Comparison of ENCODE assay signal across 13 mouse cellular contexts in genomic region chr6:40890973-40891372, GRCm38 (mm10). TPM values are rescaled to one million over a fixed set of nuclear protein-coding genes. Genes with fewer than 3 reads are reported as not detected.
A peak's percentile ranks its signal among the peaks of the same experiment; 100 is the strongest.
DNase-seq lines count a peak whose midpoint lies in the region; ATAC-seq and TF ChIP-seq lines count a peak whose summit lies in the region.
"Had no signal": no experiment of that assay in that cellular context is flagged by ENCODE, and none has a peak within 500 bp of the region (broad histone marks: within the 10 kb centered on the region; RNA-seq: fewer than 3 reads in every experiment).

No protein-coding gene starts in this region.

- 11% methylated on average over 1 of the region's 1 CpGs for WGBS in liver, embryonic 15.5 days (ENCODE audit: insufficient replicate concordance)
- 2% methylated on average over 1 of the region's 1 CpGs for WGBS in thymus, adult 2 months
- 69% methylated on average over 1 of the region's 1 CpGs for WGBS in forebrain, embryonic 16.5 days
- WGBS in neural tube, embryonic 15.5 days, result 68% methylated on average over 1 of the region's 1 CpGs

- peak overlapping the region; percentile 65 for H3K27ac ChIP-seq in liver, embryonic 15.5 days (replicated peaks)
- peak overlapping the region; percentile 77; the same call in 1 of the 2 replicates for H3K27ac ChIP-seq in thymus, adult 2 months (ENCODE audit: control insufficient read depth, insufficient read depth, low read length)
- no peak overlapping the region for H3K27ac ChIP-seq in forebrain, embryonic 16.5 days (ENCODE audit: low read length)
- no peak overlapping the region for H3K27ac ChIP-seq in neural tube, embryonic 15.5 days (replicated peaks)

- H3K9me3 ChIP-seq in liver, embryonic 15.5 days (replicated peaks), result no peaks in the 10 kb centered on the region
- no peaks in the 10 kb centered on the region for H3K9me3 ChIP-seq in forebrain, embryonic 16.5 days (ENCODE audit: control insufficient read depth, low read length)
- no peaks in the 10 kb centered on the region for H3K9me3 ChIP-seq in neural tube, embryonic 15.5 days (replicated peaks)

- DNase-seq in CD8-positive naive resting alpha-beta T cell, adult 2 months (ENCODE audit: low read depth in 2 of 2, low spot score in 2 of 2), result peak; percentile 28 to 37
- DNase-seq in c-Kit-positive CD71-negative TER-119-negative erythroid progenitor cells, embryonic 14.5 days (ENCODE audit: low read depth), result peak; percentile 59
- peak; percentile 16 for DNase-seq in thymus, adult 2 months
- DNase-seq in kidney, postnatal 14 days, result no peak
- DNase-seq: adrenal gland, adult 2 months; gastrocnemius, postnatal 14 days; heart, postnatal 10 days; lung, postnatal 10 days had no signal

- no peak overlapping the region for H3K9ac ChIP-seq in liver, embryonic 15.5 days
- H3K9ac ChIP-seq in forebrain, embryonic 16.5 days (replicated peaks; ENCODE audit: low read depth, low read length), result no peak overlapping the region
- no peak overlapping the region for H3K9ac ChIP-seq in neural tube, embryonic 15.5 days (replicated peaks)

- 0 out of 2 replicates have a peak, but pooled peaks cover 2% of the 10 kb centered on the region for H3K4me1 ChIP-seq in liver, embryonic 15.5 days (replicated peaks)
- H3K4me1 ChIP-seq in thymus, adult 2 months (replicated peaks; ENCODE audit: control insufficient read depth, insufficient read depth, low read length), result peaks cover 10% of the 10 kb centered on the region
- H3K4me1 ChIP-seq in forebrain, embryonic 16.5 days (replicated peaks; ENCODE audit: control insufficient read depth, insufficient read depth, low read length), result no peaks in the 10 kb centered on the region
- H3K4me1 ChIP-seq in neural tube, embryonic 15.5 days, result no peaks in the 10 kb centered on the region

- H3K27me3 ChIP-seq in liver, embryonic 15.5 days, result no peaks in the 10 kb centered on the region
- H3K27me3 ChIP-seq in thymus, adult 2 months (ENCODE audit: control insufficient read depth, insufficient read depth, low read length), result no peaks in the 10 kb centered on the region
- H3K27me3 ChIP-seq in forebrain, embryonic 16.5 days (replicated peaks; ENCODE audit: control insufficient read depth, insufficient read depth, low read length), result no peaks in the 10 kb centered on the region
- H3K27me3 ChIP-seq in neural tube, embryonic 15.5 days (replicated peaks), result no peaks in the 10 kb centered on the region

- no peaks in the 10 kb centered on the region for H3K36me3 ChIP-seq in liver, embryonic 15.5 days (replicated peaks)
- no peaks in the 10 kb centered on the region for H3K36me3 ChIP-seq in thymus, adult 2 months (ENCODE audit: control insufficient read depth, insufficient read depth, low read length)
- H3K36me3 ChIP-seq in forebrain, embryonic 16.5 days (ENCODE audit: control insufficient read depth, insufficient read depth), result no peaks in the 10 kb centered on the region
- no peaks in the 10 kb centered on the region for H3K36me3 ChIP-seq in neural tube, embryonic 15.5 days

- H3K4me3 ChIP-seq in liver, embryonic 15.5 days (replicated peaks), result no peak overlapping the region
- H3K4me3 ChIP-seq in thymus, adult 2 months (ENCODE audit: control insufficient read depth, insufficient read depth, low read length), result no peak overlapping the region
- no peak overlapping the region for H3K4me3 ChIP-seq in forebrain, embryonic 16.5 days (replicated peaks; ENCODE audit: low read length)
- H3K4me3 ChIP-seq in neural tube, embryonic 15.5 days (replicated peaks), result no peak overlapping the region

- 0 out of 2 replicates have a peak overlapping the region, but pooled peaks have one; percentile 4 for H3K4me2 ChIP-seq in liver, embryonic 15.5 days
- no peak overlapping the region for H3K4me2 ChIP-seq in forebrain, embryonic 16.5 days (ENCODE audit: low read length)
- H3K4me2 ChIP-seq in neural tube, embryonic 15.5 days, result no peak overlapping the region

- TF ChIP-seq POLR2A in thymus, adult 2 months (IDR thresholded peaks at IDR 0.05; ENCODE audit: control insufficient read depth, extremely low read depth, insufficient read depth, low read length, poor library complexity), result no peak

- ATAC-seq in liver, embryonic 15.5 days (ENCODE audit: insufficient read depth), result peak; percentile 57
- no peak for ATAC-seq in forebrain, embryonic 16.5 days
- ATAC-seq in neural tube, embryonic 15.5 days (ENCODE audit: low FRiP score), result no peak
- ATAC-seq: intestine, postnatal 0 days had no signal

- TF ChIP-seq CTCF in thymus, adult 2 months (IDR thresholded peaks at IDR 0.05; ENCODE audit: borderline replicate concordance, control insufficient read depth, extremely low read depth, insufficient read depth, low read length, poor library complexity), result no peak

RNA-seq across cellular contexts. Expression of gene Moxd2, which starts 3.7 kb away (rescaled TPM):
- not detected in 2 replicates for polyA plus RNA-seq in liver, embryonic 15.5 days (2015; fragmentation: Nextera tagmentation; extraction: Ambion mirVana)
- 0.14 and 0.15 TPM in 2 replicates for polyA plus RNA-seq in thymus, adult 2 months (2012; rRNA removed)
- not detected in 2 replicates for polyA plus RNA-seq in forebrain, embryonic 16.5 days (2015; fragmentation: Nextera tagmentation; extraction: Ambion mirVana)
- polyA plus RNA-seq in neural tube, embryonic 15.5 days (2015; fragmentation: Nextera tagmentation; extraction: Ambion mirVana), result not detected in 2 replicates
- polyA plus RNA-seq: adrenal gland, adult 2 months; forebrain, embryonic 11.5 days; intestine, postnatal 0 days had no signal

RNA-seq across cellular contexts. Expression of gene Prss58, which starts 9.2 kb away (rescaled TPM):
- not detected in 2 replicates for polyA plus RNA-seq in liver, embryonic 15.5 days (2015; fragmentation: Nextera tagmentation; extraction: Ambion mirVana)
- not detected in 2 replicates for polyA plus RNA-seq in thymus, adult 2 months (2012; rRNA removed)
- polyA plus RNA-seq in forebrain, embryonic 16.5 days (2015; fragmentation: Nextera tagmentation; extraction: Ambion mirVana), result not detected in 2 replicates
- not detected in 2 replicates for polyA plus RNA-seq in neural tube, embryonic 15.5 days (2015; fragmentation: Nextera tagmentation; extraction: Ambion mirVana)
- polyA plus RNA-seq: adrenal gland, adult 2 months; forebrain, embryonic 11.5 days; intestine, postnatal 0 days had no signal

RNA-seq across cellular contexts. Expression of gene 1700074P13Rik, which starts 49.4 kb away (rescaled TPM):
- not detected in 2 replicates for polyA plus RNA-seq in liver, embryonic 15.5 days (2015; fragmentation: Nextera tagmentation; extraction: Ambion mirVana)
- not detected in 2 replicates for polyA plus RNA-seq in thymus, adult 2 months (2012; rRNA removed)
- not detected in 2 replicates for polyA plus RNA-seq in forebrain, embryonic 16.5 days (2015; fragmentation: Nextera tagmentation; extraction: Ambion mirVana)
- polyA plus RNA-seq in neural tube, embryonic 15.5 days (2015; fragmentation: Nextera tagmentation; extraction: Ambion mirVana), result not detected in 2 replicates
- polyA plus RNA-seq: adrenal gland, adult 2 months; forebrain, embryonic 11.5 days; intestine, postnatal 0 days had no signal

Comparison
In these comparisons a context has a peak if more than half of its experiments do, and no peak if none do; other contexts are left out.
1. H3K27ac ChIP-seq: peak in liver, embryonic 15.5 days (single experiment) and thymus, adult 2 months (single experiment); none in forebrain, embryonic 16.5 days (single experiment) and neural tube, embryonic 15.5 days (single experiment).